Mouse (Mus musculus) megakaryocyte-erythroid progenitor cell, adult 5-6 weeks (primary cell): ENCODE measurements around the gene Nxph4. TPM values are rescaled to one million over a fixed set of nuclear protein-coding genes. Genes with fewer than 3 reads are reported as not detected.
A peak's percentile ranks its signal among the peaks of the same experiment; 100 is the strongest.

Source experiments
- ATAC-seq: replicated peaks from 2 replicates; pipeline ENCODE4 v1.8.0; 2016; ENCODE audit warnings: mild to moderate bottlenecking, inconsistent platforms; ENCODE audit not compliant: severe bottlenecking, poor library complexity, low FRiP score, low TSS enrichment
- total RNA-seq, 2 experiments: library from RNA; stranded (forward) in 1 of 2; stranded (reverse) in 1 of 2; fragments of 200-1000, 215-1000 nt in 1 of 2; fragments of >200 nt in 1 of 2; fragmentation: Nextera tagmentation in 1 of 2; gene quantifications; 2 replicates each; pipeline ENCODE4 v1.2.3; 2014 to 2017

Gene Nxph4
- total RNA-seq (2014; fragmentation: Nextera tagmentation) (not detected in 2 replicates), total RNA-seq (2017) (not detected in 2 replicates)

DNA sequence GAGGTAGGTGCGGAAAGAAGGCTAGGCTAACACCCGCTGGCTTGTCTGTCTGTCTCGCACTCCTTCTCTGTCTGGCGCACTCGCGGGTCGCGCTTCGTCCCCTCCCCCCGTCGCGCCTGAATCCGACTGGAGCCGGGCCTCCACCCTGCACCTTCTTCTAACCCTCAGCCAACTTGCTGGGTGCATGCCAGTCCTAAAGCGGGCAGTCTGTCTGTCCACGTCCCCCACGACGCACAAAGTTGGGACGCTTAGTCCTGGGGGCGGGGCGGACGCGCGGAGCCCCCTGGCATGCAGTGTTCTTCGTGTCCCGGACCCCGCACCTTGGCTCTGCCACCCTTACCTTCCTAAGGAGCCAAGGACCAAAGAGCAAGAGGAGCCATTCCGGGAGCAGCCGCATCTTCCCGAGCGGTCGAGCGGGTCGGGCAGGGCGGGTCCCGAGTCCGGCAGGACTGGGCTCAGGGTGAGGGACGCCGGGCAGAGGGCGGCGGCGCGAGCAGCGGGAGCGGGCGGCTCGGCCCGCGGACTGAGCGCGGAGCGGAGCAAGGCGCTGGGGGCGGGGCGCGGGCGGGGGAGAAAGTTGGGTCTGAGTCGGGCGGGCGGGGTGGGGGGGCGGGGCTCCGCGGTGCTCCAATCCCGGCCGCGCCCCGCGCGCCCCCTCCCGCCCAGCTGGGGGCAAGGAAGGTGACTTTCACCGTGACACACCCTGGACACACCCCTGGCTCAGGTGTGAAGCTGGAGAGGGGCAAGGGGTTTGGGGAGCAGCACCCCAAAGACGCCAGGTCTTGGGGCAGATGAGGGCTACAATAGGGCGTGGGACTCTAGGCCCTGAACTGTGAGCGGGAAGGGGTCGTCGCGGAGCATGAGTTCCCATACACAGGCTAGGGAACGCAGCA, at the start of gene Nxph4:
Gene Nxph4, minus strand, starts transcription at position 524 of the 893 bp plus-strand sequence.
- ATAC-seq, result no peak

DNA sequence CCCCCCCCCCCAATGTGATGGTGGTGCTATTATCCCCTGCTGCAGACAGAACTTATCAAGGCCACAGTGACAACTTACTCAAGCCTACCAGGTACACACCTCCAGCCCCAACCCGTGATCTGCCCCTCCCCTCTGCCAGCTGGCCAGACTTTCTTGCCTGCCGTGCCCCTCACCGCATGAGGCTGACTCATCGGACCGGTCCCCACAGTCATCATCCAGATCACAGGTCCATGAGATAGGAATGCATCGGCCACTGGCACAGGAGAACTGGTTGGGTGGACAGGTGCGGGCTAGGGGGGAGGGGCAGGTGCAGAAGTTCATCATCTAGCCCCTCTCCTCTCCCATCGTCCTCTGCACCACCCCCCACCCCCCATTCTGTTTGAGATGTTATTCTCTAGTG, 49.3 kb upstream of the Nxph4 start:
- ATAC-seq, result no peak

DNA sequence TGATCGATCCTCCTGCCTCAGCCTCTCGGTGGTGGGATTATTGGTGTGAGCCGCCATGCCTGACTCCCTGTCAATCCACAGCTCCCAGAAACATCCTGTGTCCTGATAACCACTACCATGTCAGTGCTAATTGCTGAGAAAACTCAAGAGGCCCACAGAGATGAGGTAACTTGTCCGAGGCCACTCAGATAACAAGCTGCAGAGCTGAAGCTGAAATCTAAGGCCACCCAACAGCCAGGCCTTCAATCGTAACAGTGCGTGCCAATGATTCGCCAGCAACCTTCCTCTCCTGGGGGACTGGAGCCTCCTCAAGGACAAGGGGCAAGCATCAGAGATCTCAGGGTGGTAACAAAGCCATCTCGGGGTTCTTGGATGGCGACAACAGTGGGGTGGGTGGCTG, 46.9 kb upstream of the Nxph4 start:
- ATAC-seq, result no peak

DNA sequence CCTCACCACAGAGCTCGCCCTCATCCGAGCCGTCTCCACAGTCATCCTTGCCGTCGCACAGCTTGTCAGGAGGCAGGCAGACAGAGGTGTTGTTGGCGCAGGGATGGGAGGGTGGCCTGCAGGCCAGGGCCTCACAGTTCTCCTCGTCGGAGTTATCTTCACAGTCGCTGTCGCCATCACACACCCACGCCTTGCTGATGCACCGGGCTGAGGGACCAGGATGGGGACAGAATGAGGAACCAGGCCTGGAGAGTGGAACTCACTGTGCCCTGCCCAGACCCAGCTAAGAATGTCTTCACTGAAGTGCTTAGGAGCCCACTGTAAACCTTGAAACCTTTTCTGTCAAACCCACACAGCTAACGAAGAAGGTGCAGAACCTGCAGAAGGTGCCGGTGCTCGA, 43.6 kb upstream of the Nxph4 start:
- no peak for ATAC-seq

DNA sequence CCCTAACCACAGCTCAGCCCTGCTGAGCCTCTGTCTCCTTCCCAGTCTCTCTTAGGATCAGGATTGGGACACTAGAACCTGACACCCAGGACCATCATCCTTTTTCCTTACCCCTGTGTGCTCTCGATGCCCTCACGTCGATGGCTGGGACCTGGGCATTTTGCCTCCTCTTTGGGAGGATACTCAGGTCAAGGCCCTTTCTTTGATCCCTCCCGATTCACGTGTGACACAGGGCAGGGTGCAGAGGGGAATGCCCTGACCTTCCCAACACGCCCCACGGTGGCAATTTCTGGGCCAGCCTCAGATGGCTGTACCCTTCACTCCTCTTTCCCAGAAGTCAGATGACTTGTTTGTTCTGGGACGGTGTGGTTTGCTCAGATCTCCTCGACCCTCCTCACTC, 42.8 kb upstream of the Nxph4 start:
- no peak for ATAC-seq

DNA sequence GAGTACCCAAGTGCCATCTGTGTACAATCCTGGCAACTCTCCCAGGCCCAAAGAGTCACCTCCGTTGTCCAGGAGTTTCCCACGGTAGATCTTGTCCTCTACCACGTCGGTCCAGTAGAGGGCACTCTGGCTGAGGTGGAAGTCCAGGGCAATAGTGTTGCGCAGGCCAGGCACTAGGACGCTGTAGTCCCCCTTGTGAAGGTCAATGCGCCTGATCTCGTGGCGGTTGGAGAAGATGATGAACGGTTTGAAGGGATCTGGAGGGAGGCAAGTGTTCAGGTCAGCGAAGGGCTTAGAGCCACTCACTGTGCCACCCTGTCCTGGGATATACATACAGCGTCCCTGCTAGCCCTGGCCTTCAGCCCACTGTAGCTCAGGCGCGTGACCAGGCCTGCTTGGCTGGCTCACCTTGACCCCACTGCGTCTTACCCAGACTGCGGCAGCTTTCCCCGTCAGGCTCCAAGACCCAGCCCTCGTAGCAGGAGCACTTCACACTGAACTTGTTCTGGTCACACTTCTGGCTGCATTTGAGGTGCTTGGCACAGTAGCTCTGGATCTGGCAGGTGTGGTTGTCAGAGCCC, 42.1 kb upstream of the Nxph4 start:
- peak; percentile 72 for ATAC-seq

DNA sequence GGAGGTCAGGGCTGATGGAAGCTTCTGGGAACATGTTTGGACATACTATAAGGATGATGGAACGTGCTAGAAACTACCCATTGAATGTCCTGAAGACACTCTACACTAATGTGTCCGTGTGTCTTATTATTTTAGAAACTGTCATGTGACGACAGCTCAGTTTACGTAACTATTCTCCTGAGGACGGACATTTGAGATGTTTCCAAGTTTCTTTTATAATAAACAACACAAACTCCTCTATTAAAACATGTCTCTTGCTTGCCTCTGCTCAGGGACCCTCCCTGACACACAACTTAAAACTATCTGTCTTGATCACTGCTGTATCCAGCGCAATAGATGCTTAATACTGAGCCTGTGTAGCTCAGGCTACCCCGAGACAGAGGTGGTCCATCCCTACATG, 41.4 kb upstream of the Nxph4 start:
- ATAC-seq, result no peak

DNA sequence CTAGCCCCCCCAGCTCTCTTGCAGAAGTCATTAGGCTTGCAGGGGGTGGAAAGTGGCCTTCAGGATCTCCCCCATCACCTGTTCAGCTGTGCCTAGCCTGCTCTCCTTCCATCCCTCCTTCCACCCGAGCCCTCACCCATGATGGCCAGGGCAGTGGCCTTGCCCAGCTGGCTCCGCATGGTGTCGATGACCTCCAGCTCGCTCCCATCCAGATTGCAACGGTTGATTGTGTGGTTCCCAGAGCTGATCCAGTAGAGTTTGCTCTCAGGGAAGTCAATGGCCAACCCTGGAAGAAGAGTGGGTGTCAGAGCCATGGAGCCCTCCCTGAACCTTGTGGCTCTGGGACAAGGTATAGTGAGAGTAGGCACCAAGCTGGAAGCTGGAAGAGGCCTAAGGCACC, 37.9 kb upstream of the Nxph4 start:
- ATAC-seq, result no peak

DNA sequence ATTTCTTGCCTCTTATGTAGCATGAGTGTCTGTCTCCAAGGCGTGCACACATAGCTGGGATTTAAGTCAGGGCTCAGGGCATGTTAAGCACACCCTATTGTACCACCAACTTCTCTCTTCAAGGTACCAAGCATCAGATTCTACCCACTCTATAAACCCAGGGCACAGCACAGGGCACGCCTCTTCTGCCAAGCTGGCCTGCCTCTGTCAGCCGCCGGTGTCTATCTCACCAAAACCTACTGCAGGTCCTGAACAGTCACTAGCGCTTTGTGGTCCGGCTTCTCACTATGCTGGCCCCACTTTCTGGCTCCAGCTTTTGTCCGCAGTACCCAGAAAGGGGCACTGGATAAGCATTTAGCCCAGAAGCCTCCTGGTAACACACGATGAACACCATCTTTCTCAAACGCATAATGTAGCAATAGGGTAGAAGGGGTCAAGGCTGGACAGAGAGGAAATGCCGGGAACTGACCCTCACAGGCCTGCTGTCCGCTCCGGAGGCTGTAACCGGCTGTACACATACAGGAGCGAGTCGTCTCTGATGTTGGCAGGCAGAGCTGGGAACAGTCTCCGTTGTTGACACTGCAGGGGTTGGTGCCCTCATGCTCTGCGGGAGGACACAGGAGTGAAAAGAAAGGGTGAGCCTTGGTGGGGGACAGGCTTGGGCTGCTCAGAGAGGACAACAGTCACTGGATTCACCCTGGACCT, 36.7 kb upstream of the Nxph4 start:
- peak; percentile 45 for ATAC-seq

DNA sequence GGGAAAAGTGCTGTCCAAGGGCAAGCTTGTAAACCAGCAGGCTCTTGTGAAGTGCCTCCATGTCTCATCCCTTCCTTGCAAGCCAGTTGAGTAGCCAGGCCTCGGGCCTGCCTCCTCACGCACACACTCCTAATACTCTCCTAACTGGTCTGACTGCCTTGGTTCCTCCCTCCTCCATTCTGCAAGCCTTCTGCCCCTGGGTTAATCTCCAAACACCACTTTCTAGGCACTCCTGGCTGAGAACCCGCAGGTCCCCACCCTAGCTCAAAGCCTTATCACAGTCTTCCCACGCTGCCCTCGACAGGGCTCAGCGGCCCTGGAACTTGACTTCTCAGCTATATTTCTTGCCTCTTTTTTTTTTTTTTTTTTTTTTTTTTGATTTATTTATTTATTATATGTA, 36.0 kb upstream of the Nxph4 start:
- peak; percentile 91 for ATAC-seq

DNA sequence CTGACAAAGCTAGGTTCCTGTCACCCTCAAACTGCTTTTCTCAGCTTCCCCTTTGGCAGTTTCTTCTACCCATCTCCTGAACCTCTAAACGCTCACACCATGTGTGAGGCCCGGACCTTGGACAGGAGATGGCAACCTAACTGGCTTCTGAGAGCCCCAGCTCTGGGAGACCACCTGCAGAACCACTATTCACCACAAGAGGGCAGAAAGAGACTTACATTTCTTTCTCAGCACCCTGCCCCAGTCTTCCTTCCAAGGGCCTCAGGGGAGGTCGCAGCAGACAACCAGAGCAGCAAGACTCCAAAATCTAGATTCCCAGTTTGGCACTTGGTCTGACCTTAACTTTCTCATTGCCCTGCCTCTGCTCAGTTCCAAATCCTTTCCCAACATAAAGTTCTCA, 35.1 kb upstream of the Nxph4 start:
- ATAC-seq, result peak; percentile 40; the same call in 1 of the 2 replicates

DNA sequence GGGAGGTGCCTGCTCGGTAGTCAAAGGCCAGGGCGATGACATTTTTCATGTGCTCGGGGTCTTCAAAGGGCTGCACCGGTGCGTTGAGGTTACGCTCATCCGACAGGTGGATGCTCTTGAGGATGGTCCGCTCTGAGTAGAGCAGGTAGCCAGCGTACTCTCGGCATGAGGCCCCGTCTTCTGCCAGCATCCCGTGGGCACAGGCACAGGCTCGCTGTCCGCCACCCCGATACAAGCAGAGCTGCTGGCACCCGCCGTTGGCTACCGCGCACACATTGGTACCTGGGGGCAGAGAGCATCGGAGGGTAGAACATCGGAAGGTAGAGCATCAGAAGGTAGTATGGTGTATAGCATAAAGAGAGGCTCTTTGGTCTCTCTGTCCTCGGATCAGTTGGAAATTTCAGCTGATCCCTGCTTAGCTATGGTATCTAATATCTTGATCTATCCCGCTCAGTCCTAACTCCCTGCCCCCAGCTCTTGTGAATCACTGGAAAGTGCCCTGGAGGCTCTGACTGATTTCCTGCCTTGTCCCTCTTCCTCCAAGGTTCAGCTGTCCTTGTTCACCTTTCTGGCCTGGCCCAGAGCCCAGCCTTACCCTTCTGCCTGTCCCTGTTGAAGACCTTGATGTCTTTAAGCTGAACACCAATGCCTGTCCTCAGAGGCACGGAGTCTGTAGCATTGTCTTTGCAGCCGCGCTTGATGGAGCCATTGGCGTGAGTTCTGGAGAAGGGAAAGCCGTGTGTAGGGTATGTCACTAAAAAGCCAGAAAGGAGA, 32.4 kb upstream of the Nxph4 start:
- ATAC-seq, result no peak

DNA sequence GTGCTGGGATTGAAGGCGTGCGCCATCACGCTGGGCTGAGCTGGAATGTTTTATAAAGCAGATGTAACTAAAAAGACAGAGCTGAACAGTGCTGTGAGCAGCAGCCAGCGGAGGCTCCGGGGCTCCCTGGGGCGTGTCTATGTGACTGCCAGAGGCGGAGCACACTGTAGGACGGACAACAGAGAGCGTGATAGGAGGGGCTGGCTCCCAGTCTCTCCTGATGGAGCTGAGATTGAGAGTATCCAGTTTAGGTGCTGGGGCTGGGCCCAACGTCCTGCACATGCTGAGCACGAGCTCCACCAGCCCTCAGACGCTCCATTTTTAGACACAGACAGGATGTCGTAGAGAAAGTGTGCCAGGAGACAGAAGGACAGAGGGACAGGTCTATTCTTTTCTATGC, 29.9 kb upstream of the Nxph4 start:
- ATAC-seq, result peak; percentile 49; the same call in 1 of the 2 replicates

DNA sequence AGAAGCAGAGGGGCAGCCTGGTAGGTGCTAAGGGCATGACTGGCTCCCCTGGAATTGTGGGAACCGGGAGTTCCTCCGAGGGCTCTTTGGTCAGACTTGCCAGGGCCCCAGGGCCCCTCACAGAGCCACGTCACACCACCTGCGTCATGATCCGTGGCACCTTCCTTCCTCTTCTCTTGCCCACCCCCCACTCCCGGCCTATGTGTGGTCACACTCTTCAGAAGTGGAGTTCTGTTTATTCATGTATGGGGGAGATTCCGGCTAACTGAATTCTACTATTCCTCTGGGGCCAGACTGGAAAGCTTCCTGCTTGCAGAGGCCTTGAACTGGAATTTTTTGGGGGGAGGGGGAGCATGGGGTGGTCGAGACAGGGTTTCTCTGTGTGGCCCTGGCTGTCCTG, 29.5 kb upstream of the Nxph4 start:
- no peak for ATAC-seq

DNA sequence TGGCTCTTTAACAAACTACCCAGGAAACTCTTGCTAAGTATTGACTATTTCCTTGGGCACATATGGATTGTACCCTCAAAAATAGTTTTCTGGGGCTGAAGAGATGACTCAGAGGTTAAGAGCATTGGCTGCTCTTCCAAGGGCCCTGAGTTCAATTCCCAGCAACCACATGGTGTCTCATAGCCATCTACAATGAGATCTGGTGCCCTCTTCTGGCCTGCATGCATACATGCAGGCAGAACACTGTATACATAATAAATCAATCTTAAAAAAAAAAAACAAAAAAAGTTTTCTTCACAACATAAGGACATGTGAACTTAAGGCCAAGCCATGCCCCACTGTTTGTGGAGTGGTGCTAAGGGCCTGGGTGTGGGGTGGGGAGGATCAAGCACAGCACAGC, 26.8 kb upstream of the Nxph4 start:
- ATAC-seq, result no peak

DNA sequence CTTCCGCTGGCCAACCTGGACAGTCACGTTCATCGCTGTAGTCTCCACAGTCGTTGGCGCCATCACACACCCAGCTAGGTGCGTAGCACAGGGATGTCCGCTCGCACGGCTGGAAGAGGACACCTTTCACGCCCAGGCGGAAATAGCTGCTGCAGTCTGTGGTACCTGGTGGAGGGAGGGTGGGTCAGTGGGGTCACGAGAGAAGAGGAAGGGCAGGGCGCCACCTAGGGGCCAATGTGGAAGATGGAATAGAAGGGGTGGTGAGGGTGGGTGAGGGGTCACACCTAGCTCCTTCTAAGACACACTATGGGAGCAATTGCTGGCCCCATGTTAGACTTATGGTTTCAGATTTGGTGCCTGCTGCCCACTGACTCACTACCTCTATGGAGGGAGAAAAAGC, 23.0 kb upstream of the Nxph4 start:
- ATAC-seq, result no peak

DNA sequence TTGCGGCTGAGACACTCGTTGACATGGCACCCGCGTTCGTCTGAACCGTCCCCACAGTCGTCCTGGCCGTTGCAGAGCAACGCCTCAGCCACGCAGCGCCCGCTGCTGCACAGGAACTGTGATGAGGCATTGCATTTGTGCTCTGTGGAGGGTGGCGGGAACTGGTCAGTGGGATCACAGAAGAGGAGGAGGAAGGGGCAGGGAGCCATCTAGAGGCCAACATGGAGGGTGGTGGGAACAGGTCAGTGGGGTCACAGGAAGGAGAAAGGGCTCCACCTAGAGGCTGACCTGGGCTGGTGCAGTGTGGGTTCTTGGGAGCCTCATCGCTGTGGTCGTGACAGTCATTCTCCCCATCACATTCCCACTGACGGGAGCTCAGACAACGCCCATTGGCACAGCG, 21.3 kb upstream of the Nxph4 start:
- peak; percentile 62 for ATAC-seq

DNA sequence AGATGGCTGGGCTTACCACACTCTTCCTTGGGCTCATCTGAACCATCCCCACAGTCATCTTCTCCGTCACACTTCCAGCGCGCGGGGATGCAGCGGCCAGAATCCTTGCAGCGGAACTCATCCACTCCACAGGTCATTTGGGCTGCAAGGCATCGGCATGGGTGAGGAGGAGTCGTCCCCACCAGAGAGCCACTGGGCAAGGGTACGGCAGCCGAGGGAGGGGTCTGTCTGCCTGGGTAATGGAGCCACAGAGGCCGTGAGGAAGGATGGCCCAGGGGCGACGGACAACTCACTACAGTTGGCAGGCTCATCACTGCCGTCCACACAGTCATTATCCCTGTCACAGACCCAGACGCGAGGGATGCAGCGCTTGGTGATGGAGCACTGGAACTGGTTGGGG, 15.5 kb upstream of the Nxph4 start:
- no peak for ATAC-seq

DNA sequence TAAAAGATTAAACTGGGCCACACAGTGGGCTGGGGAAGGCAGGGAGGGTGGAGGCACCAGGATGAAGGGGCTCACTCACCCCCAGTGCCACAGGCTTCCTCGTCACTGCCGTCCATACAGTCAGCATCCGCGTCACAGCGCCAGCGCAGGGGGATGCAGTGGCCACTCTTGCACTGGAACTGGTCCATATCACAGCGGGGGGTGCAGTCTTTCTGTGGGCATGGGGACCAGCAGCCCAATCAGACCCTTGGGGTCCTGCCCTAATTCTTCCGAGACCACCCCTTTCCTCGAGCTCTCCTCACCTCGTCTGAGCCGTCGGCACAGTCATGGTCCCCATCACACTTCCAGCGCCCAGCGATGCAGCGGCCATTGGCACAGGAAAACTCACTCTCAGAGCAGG, 13.9 kb upstream of the Nxph4 start:
- no peak for ATAC-seq

DNA sequence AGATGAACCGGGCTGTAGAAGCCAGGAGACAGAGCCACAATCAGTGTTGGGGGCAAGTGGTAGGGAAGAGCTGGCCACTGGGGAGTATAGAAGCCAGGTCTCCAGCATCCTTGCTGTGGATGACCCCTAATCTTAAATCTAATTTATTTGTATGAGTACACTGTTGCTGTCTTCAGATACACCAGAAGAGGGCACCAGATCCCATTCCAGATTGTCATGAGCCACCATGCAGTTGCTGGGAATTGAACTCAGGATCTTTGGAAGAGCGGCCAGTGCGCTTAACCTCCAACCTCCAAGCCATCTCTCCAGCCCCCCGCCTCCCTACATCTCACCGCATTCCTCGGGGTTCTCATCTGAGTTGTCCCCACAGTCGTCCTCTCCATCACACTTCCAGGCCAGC, 12.1 kb upstream of the Nxph4 start:
- ATAC-seq, result no peak
